Mouse (Mus musculus) forebrain, embryonic 15.5 days (tissue): ENCODE results near the gene Zzef1. TPM values are rescaled to one million over a fixed set of nuclear protein-coding genes. Genes with fewer than 3 reads are reported as not detected.

ENCODE experiments used
- ATAC-seq: fragments of 200-750 bp; cut with Nextera tagmentation; replicated peaks from 2 replicates; pipeline ENCODE4 v1.8.0; 2017; ENCODE audit warnings: mild to moderate bottlenecking, moderate TSS enrichment, moderate library complexity
- H3K27ac ChIP-seq: fragments of 300-500 bp; sonication (generic); replicated peaks from 2 replicates; pipeline ENCODE4 v1.5.1; 2015; ENCODE audit warnings: mild to moderate bottlenecking, inconsistent platforms
- H3K27me3 ChIP-seq: fragments of 300-500 bp; sonication (generic); 2 replicates; pipeline ENCODE4 v1.6.1; 2015; ENCODE audit warnings: inconsistent platforms
- H3K36me3 ChIP-seq: fragments of 300-500 bp; sonication (generic); 2 replicates; pipeline ENCODE4 v1.6.1; 2015; ENCODE audit warnings: mild to moderate bottlenecking, inconsistent platforms
- H3K4me1 ChIP-seq: fragments of 300-500 bp; sonication (generic); 2 replicates; pipeline ENCODE4 v1.6.1; 2015; ENCODE audit warnings: inconsistent platforms
- H3K4me2 ChIP-seq: fragments of 300-500 bp; sonication (generic); replicated peaks from 2 replicates; pipeline ENCODE4 v1.6.1; 2015; ENCODE audit warnings: mild to moderate bottlenecking, inconsistent platforms
- H3K4me3 ChIP-seq: fragments of 300-500 bp; sonication (generic); 2 replicates; pipeline ENCODE4 v1.5.1; 2015; ENCODE audit warnings: mild to moderate bottlenecking, inconsistent platforms
- H3K9ac ChIP-seq: fragments of 300-500 bp; sonication (generic); replicated peaks from 2 replicates; pipeline ENCODE4 v1.6.1; 2015; ENCODE audit warnings: mild to moderate bottlenecking, inconsistent platforms
- H3K9me3 ChIP-seq: fragments of 300-500 bp; sonication (generic); 2 replicates; pipeline ENCODE4 v1.6.1; 2016; ENCODE audit warnings: inconsistent platforms
- WGBS: fragments of 180-500 bp; shearing (Covaris S2); methylation state at CpG from one replicate; pipeline ENCODE4 v1.1.7; 2015; ENCODE audit warnings: mixed read lengths; 5-methylcytosine and 5-hydroxymethylcytosine counted together
- polyA plus RNA-seq: library from polyadenylated mRNA; unstranded; fragments of >200 nt; fragmentation: Nextera tagmentation; extraction: Ambion mirVana; gene quantifications from 2 replicates; pipeline ENCODE4 v1.2.1, GENCODE M21; 2015

Zzef1 gene
- polyA plus RNA-seq, 1 experiment from 2014 or later, result 14.2 TPM

- WGBS, result 38% methylated on average over 3 of the region's 3 CpGs
Observed at GRCm38 (mm10) chr11:72952226-72952625, 156.2 kb downstream of the Zzef1 start.

GRCm38 (mm10) chr11:72952697-72953096, 156.7 kb downstream of the Zzef1 start:
- Histone ChIP-seq H3K4me2 (no peak overlapping the region), H3K9me3 (no peaks in the 10 kb centered on the region), H3K4me1 (no peaks in the 10 kb centered on the region), H3K27me3 (no peaks in the 10 kb centered on the region), H3K27ac (no peak overlapping the region), H3K9ac (no peak overlapping the region), H3K4me3 (no peak overlapping the region), H3K36me3 (no peaks in the 10 kb centered on the region)
- WGBS, result 83% methylated on average over 6 of the region's 6 CpGs
- no peak for ATAC-seq

More at GRCm38 (mm10) chr11:72952226-72952625, 156.2 kb downstream of the Zzef1 start:
- H3K4me2 ChIP-seq, result no peak overlapping the region
- no peaks in the 10 kb centered on the region for H3K36me3 ChIP-seq
- H3K9me3 ChIP-seq, result no peaks in the 10 kb centered on the region
- no peaks in the 10 kb centered on the region for H3K4me1 ChIP-seq
- no peak overlapping the region for H3K27ac ChIP-seq
- ATAC-seq, result no peak
- no peak overlapping the region for H3K9ac ChIP-seq
- H3K27me3 ChIP-seq, result no peaks in the 10 kb centered on the region
- no peak overlapping the region for H3K4me3 ChIP-seq

GRCm38 (mm10) chr11:72953116-72953439, 157.1 kb downstream of the Zzef1 start:
- Histone ChIP-seq H3K4me2 (no peak overlapping the region), H3K9ac (no peak overlapping the region), H3K4me3 (no peak overlapping the region), H3K27me3 (no peaks in the 10 kb centered on the region), H3K9me3 (no peaks in the 10 kb centered on the region), H3K27ac (no peak overlapping the region), H3K36me3 (no peaks in the 10 kb centered on the region), H3K4me1 (no peaks in the 10 kb centered on the region)
- 56% methylated on average over 1 of the region's 1 CpGs for WGBS
- ATAC-seq, result no peak

GRCm38 (mm10) chr11:72953440-72954151, 157.6 kb downstream of the Zzef1 start:
- 84% methylated on average over 4 of the region's 4 CpGs for WGBS

GRCm38 (mm10) chr11:72954216-72954615, 158.2 kb downstream of the Zzef1 start:
- Histone ChIP-seq H3K4me2 (no peak overlapping the region), H3K4me3 (no peak overlapping the region), H3K4me1 (no peaks in the 10 kb centered on the region), H3K9me3 (no peaks in the 10 kb centered on the region), H3K9ac (no peak overlapping the region), H3K27ac (no peak overlapping the region), H3K27me3 (peaks cover 3% of the 10 kb centered on the region; the same call in 1 of the 2 replicates), H3K36me3 (no peaks in the 10 kb centered on the region)
- 83% methylated on average over 4 of the region's 4 CpGs for WGBS
- no peak for ATAC-seq

More at GRCm38 (mm10) chr11:72953440-72954151, 157.6 kb downstream of the Zzef1 start:
- H3K9me3 ChIP-seq, result no peaks in the 10 kb centered on the region
- no peak overlapping the region for H3K4me2 ChIP-seq
- H3K27ac ChIP-seq, result no peak overlapping the region
- no peaks in the 10 kb centered on the region for H3K36me3 ChIP-seq
- no peak overlapping the region for H3K4me3 ChIP-seq
- no peaks in the 10 kb centered on the region for H3K4me1 ChIP-seq
- no peak overlapping the region for H3K9ac ChIP-seq
- no peaks in the 10 kb centered on the region for H3K27me3 ChIP-seq
- ATAC-seq, result no peak

GRCm38 (mm10) chr11:72955339-72955974, 159.4 kb downstream of the Zzef1 start:
- Histone ChIP-seq H3K9me3 (no peaks in the 10 kb centered on the region), H3K27ac (no peak overlapping the region), H3K36me3 (no peaks in the 10 kb centered on the region), H3K4me1 (no peaks in the 10 kb centered on the region), H3K4me3 (no peak overlapping the region), H3K9ac (no peak overlapping the region), H3K4me2 (no peak overlapping the region), H3K27me3 (peaks cover 15% of the 10 kb centered on the region)
- 74% methylated on average over 5 of the region's 5 CpGs for WGBS
- no peak for ATAC-seq

GRCm38 (mm10) chr11:72957318-72957717, 161.3 kb downstream of the Zzef1 start:
- no peak overlapping the region for H3K4me2 ChIP-seq
- 65% methylated on average over 2 of the region's 2 CpGs for WGBS
- peaks cover 11% of the 10 kb centered on the region for H3K4me1 ChIP-seq
- H3K36me3 ChIP-seq, result no peaks in the 10 kb centered on the region
- peaks cover 31% of the 10 kb centered on the region for H3K27me3 ChIP-seq
- no peak overlapping the region for H3K4me3 ChIP-seq
- no peak overlapping the region for H3K27ac ChIP-seq
- ATAC-seq, result no peak
- no peaks in the 10 kb centered on the region for H3K9me3 ChIP-seq
- H3K9ac ChIP-seq, result no peak overlapping the region

GRCm38 (mm10) chr11:72959924-72960679, 164.1 kb downstream of the Zzef1 start:
- peaks cover 36% of the 10 kb centered on the region for H3K27me3 ChIP-seq
- H3K9me3 ChIP-seq, result no peaks in the 10 kb centered on the region
- H3K4me2 ChIP-seq, result no peak overlapping the region
- H3K4me3 ChIP-seq, result no peak overlapping the region
- WGBS, result 16% methylated on average over 15 of the region's 15 CpGs
- H3K27ac ChIP-seq, result no peak overlapping the region
- no peaks in the 10 kb centered on the region for H3K36me3 ChIP-seq
- peaks cover 11% of the 10 kb centered on the region for H3K4me1 ChIP-seq
- ATAC-seq, result no peak
- no peak overlapping the region for H3K9ac ChIP-seq

GRCm38 (mm10) chr11:72960723-72961071, 164.7 kb downstream of the Zzef1 start:
- WGBS, result 5% methylated on average over 15 of the region's 15 CpGs
- peak overlapping the region; percentile 40 for H3K4me2 ChIP-seq
- H3K9ac ChIP-seq, result no peak overlapping the region
- H3K9me3 ChIP-seq, result no peaks in the 10 kb centered on the region
- H3K4me3 ChIP-seq, result peak overlapping the region; percentile 28
- no peaks in the 10 kb centered on the region for H3K36me3 ChIP-seq
- no peak for ATAC-seq
- H3K4me1 ChIP-seq, result peaks cover 11% of the 10 kb centered on the region
- H3K27me3 ChIP-seq, result peaks cover 36% of the 10 kb centered on the region
- H3K27ac ChIP-seq, result no peak overlapping the region

GRCm38 (mm10) chr11:72961072-72961980, 165.3 kb downstream of the Zzef1 start, which contains the start of gene Atp2a3:
Gene Atp2a3 (plus strand): TSS chr11:72961169.
- ATAC-seq, result no peak
- no peaks in the 10 kb centered on the region for H3K36me3 ChIP-seq
- H3K9ac ChIP-seq, result no peak within 1 kb of the TSS
- H3K4me2 ChIP-seq, result peak within 1 kb of the TSS; percentile 40
- H3K27me3 ChIP-seq, result peaks cover 36% of the 10 kb centered on the region
- H3K4me1 ChIP-seq, result peaks cover 11% of the 10 kb centered on the region
- 3% methylated on average over 70 of the region's 70 CpGs for WGBS
- no peaks in the 10 kb centered on the region for H3K9me3 ChIP-seq
- H3K27ac ChIP-seq, result no peak within 1 kb of the TSS
- H3K4me3 ChIP-seq, result peak within 1 kb of the TSS; percentile 28

GRCm38 (mm10) chr11:72962378-72962777, 166.4 kb downstream of the Zzef1 start:
- WGBS, result 70% methylated on average over 2 of the region's 2 CpGs
- no peak for ATAC-seq
- H3K27me3 ChIP-seq, result peaks cover 36% of the 10 kb centered on the region

More at GRCm38 (mm10) chr11:72962378-72962777, 166.4 kb downstream of the Zzef1 start:
- H3K27ac ChIP-seq, result no peak overlapping the region
- H3K9me3 ChIP-seq, result no peaks in the 10 kb centered on the region
- peaks cover 11% of the 10 kb centered on the region for H3K4me1 ChIP-seq
- H3K4me3 ChIP-seq, result no peak overlapping the region
- H3K9ac ChIP-seq, result no peak overlapping the region
- H3K36me3 ChIP-seq, result no peaks in the 10 kb centered on the region
- no peak overlapping the region for H3K4me2 ChIP-seq
